Mouse (Mus musculus): ENCODE results near the gene Spo11.

Spo11 gene

GRCm38 (mm10) chr2:172977409-172978130, at the start of gene Spo11:
Spo11 (plus strand) TSS chr2:172977700.
- no peak for DNase-seq (ENCODE audit: low spot score)

GRCm38 (mm10) chr2:172929905-172930436, 47.5 kb upstream of the Spo11 start:
- DNase-seq (ENCODE audit: low spot score), result no peak

- no peak for DNase-seq (ENCODE audit: low spot score)
Observed at GRCm38 (mm10) chr2:172931137-172931898, 46.2 kb upstream of the Spo11 start.

GRCm38 (mm10) chr2:172933631-172934419, 43.7 kb upstream of the Spo11 start:
- no peak for DNase-seq (ENCODE audit: low spot score)

GRCm38 (mm10) chr2:172934420-172934788, 43.1 kb upstream of the Spo11 start:
- no peak for DNase-seq (ENCODE audit: low spot score)

- no peak for DNase-seq (ENCODE audit: low spot score)
Observed at GRCm38 (mm10) chr2:172934891-172935740, 42.4 kb upstream of the Spo11 start.

GRCm38 (mm10) chr2:172935776-172936562, 41.5 kb upstream of the Spo11 start:
- no peak for DNase-seq (ENCODE audit: low spot score)

- DNase-seq (ENCODE audit: low spot score), result no peak
Observed at GRCm38 (mm10) chr2:172936844-172937243, 40.7 kb upstream of the Spo11 start.

- no peak for DNase-seq (ENCODE audit: low spot score)
Observed at GRCm38 (mm10) chr2:172937326-172938190, 39.9 kb upstream of the Spo11 start.

- DNase-seq (ENCODE audit: low spot score), result no peak
Observed at GRCm38 (mm10) chr2:172938761-172939638, 38.5 kb upstream of the Spo11 start.

GRCm38 (mm10) chr2:172939639-172940002, 37.9 kb upstream of the Spo11 start:
- DNase-seq (ENCODE audit: low spot score), result no peak

GRCm38 (mm10) chr2:172940003-172940798, 37.3 kb upstream of the Spo11 start, which contains the start of gene Bmp7:
Bmp7 (minus strand) TSS chr2:172940321.
- DNase-seq (ENCODE audit: low spot score), result peak; percentile 43

GRCm38 (mm10) chr2:172940799-172941163, 36.7 kb upstream of the Spo11 start:
- DNase-seq (ENCODE audit: low spot score), result no peak

GRCm38 (mm10) chr2:172949051-172949450, 28.4 kb upstream of the Spo11 start:
- no peak for DNase-seq (ENCODE audit: low spot score)

- no peak for DNase-seq (ENCODE audit: low spot score)
Observed at GRCm38 (mm10) chr2:172950119-172950676, 27.3 kb upstream of the Spo11 start.

GRCm38 (mm10) chr2:172950722-172951121, 26.8 kb upstream of the Spo11 start:
- DNase-seq (ENCODE audit: low spot score), result no peak

- DNase-seq (ENCODE audit: low spot score), result no peak
Observed at GRCm38 (mm10) chr2:172951976-172952375, 25.5 kb upstream of the Spo11 start.

- no peak for DNase-seq (ENCODE audit: low spot score)
Observed at GRCm38 (mm10) chr2:172958579-172958978, 18.9 kb upstream of the Spo11 start.
